Mouse (Mus musculus) lung, postnatal 14 days (tissue): ENCODE results near the gene Il3.
"Not testable (repeated sequence)": the region's sequence is repeated elsewhere in the genome, so short reads cannot be mapped to it uniquely, and the experiment has no call there.

ENCODE experiments used
- DNase-seq: peaks from one replicate; pipeline ENCODE4 v3.0.0; 2021

The Il3 gene

GRCm38 (mm10) chr11:54267177-54267576 is at the start of gene Il3:
Gene Il3 (minus strand): TSS chr11:54267277.
- DNase-seq = no peak

- no peak for DNase-seq
Measured at GRCm38 (mm10) chr11:54315336-54315735, 48.3 kb upstream of the Il3 start.

GRCm38 (mm10) chr11:54314740-54315139 is 47.7 kb upstream of the Il3 start:
- no peak for DNase-seq

- DNase-seq = no peak
Measured at GRCm38 (mm10) chr11:54313391-54314360, 46.6 kb upstream of the Il3 start.

- no peak for DNase-seq
Measured at GRCm38 (mm10) chr11:54312603-54313002, 45.5 kb upstream of the Il3 start.

- DNase-seq = no peak
Measured at GRCm38 (mm10) chr11:54312021-54312420, 44.9 kb upstream of the Il3 start.

GRCm38 (mm10) chr11:54310588-54310987 is 43.5 kb upstream of the Il3 start:
- no peak for DNase-seq

- peak; percentile 70 for DNase-seq
Measured at GRCm38 (mm10) chr11:54307139-54307816, 40.2 kb upstream of the Il3 start.

- DNase-seq = no peak
Measured at GRCm38 (mm10) chr11:54305331-54305730, 38.3 kb upstream of the Il3 start.

- no peak for DNase-seq
Measured at GRCm38 (mm10) chr11:54304471-54304873, 37.4 kb upstream of the Il3 start.

GRCm38 (mm10) chr11:54303728-54304470 is 36.8 kb upstream of the Il3 start, which contains the start of gene Acsl6:
Gene Acsl6 (plus strand): TSS chr11:54303798.
- DNase-seq = no peak

- DNase-seq = peak; percentile 9
Measured at GRCm38 (mm10) chr11:54303076-54303727, 36.1 kb upstream of the Il3 start.

- DNase-seq = no peak
Measured at GRCm38 (mm10) chr11:54302606-54303005, 35.5 kb upstream of the Il3 start.

GRCm38 (mm10) chr11:54301994-54302393 is 34.9 kb upstream of the Il3 start:
- DNase-seq = no peak

GRCm38 (mm10) chr11:54298777-54299176 is 31.7 kb upstream of the Il3 start:
- DNase-seq = no peak

- DNase-seq = not testable (repeated sequence)
Measured at GRCm38 (mm10) chr11:54297471-54297870, 30.4 kb upstream of the Il3 start.

- DNase-seq = no peak
Measured at GRCm38 (mm10) chr11:54296734-54297133, 29.7 kb upstream of the Il3 start.

GRCm38 (mm10) chr11:54295971-54296370 is 28.9 kb upstream of the Il3 start:
- DNase-seq = no peak

GRCm38 (mm10) chr11:54293980-54294807 is 27.1 kb upstream of the Il3 start:
- no peak for DNase-seq

- DNase-seq = no peak
Measured at GRCm38 (mm10) chr11:54292163-54292562, 25.1 kb upstream of the Il3 start.

- no peak for DNase-seq
Measured at GRCm38 (mm10) chr11:54287821-54288453, 20.9 kb upstream of the Il3 start.
